Mouse (Mus musculus) lung, postnatal 14 days (tissue): ENCODE measurements around the gene Rnasel.

Source experiments
- DNase-seq: peaks from one replicate; pipeline ENCODE4 v3.0.0; 2021

The Rnasel gene

GRCm38 (mm10) chr1:153769998-153770775 lies 21.0 kb downstream of the Rnasel start:
- no peak for DNase-seq

DNA sequence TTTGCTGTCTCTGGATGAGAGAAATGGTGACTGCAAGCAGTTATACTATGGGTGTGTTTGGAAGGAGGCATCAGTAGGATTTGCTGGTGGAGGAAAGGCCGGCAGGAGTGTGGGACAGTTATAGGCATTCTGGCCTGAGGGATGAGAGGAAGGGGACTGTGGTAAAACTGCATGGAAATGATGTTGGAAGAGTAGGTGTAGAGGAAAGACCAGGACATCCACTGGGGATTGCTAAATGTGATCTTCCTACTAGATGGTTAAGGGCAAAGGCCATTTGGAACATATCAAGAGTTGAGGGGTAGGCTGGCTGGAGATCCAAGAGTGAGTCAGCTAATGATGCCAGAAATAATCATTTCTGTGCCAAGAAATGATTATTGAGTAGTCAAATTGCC lies 21.5 kb downstream of the Rnasel start:
- DNase-seq, result no peak

DNA sequence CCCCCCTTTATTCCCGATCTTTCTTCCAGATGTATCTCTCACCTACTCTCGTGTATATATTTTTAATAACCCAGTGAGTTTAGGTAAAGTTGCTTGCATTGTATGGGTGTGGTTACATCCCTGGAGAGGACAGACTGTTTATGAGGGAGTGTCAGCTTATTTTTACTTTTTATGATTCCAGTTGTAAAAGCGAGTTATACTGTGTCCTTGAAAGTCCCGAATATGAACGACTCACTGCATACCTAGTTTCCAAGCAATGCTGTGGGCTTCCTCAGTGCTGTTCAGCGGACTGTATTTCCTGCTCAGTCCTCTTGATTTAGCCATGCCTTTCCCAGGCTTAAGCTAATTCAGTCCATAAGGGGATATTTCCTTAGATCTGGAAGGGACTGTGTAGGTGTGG lies 25.9 kb downstream of the Rnasel start:
- DNase-seq, result no peak

DNA sequence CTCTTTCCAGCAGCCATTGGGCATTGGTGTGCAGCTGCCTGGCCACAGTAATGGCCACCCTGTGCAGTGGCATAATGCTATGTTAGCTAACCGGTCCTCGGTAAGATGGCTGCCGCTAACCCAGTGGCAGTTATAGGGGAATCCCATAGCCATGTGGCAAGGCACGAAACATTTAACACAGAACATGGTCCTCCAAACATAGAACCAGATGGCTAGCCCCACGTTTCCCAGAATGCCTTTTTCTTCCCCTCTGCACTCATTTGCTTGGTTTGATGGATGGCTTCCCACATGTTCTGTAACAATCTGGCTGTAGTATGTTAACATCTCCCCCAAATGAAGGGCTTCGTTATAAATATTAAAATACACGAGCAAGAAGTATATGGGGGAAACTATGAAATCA lies 27.0 kb downstream of the Rnasel start:
- DNase-seq, result no peak

DNA sequence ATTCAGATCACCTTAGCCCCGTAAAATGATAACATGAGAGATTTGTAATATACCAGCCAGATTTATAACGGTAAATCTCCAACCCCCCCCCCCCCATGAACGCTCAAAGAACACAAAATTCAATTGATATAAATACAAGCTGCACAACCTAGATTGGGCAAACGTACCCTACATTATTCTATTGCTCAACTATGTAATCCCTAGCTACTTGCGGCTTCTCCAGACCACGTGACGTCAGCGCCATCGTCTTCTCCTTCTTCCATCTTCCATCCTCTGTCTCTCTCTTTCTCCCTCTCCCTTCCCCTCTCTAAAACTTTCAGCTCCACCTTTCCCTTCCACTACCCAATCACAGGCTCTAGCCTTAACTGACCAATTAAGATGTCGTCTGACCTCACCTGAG lies 29.0 kb downstream of the Rnasel start:
- DNase-seq, result no peak

DNA sequence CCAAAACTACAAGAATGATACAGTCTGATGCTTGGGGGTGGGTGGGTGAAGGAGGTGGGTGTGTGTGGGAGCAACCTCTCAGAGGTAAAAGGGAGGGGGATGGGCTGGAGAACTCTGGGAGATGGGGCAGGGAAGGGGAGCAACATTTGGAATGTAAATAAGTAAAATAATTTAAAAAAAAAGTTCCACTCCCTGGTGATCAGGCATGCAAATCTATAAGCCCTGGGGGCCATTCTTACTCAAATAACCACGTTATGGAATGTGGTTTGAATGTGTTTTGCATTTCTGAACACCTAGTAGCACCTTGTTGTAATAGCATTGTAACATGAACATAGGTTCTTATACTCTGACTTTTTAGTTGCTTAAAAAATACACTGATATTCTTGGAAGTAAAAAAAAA lies 34.1 kb downstream of the Rnasel start:
- DNase-seq, result no peak

DNA sequence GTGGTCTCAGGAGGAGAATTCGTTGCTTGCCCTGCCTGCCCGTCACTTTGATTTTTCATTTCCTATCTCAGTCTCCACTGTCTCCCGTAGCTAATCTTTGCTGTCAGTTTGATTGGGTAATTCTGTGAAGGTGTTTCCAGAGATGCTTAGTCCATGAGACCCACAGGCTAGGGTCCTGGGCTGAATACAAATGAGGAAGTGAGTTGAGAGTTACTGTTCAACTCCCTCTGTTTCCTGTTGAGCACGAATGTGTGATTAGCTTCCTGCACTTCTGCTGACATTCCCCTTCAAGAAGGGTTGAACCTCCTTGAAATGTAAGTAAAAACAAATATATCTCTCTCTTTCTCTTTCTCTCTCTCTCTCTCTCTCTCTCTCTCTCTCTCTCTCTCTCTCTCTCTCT lies 36.4 kb downstream of the Rnasel start:
- no peak for DNase-seq

- no peak for DNase-seq
Observed at GRCm38 (mm10) chr1:153790708-153791107, 41.5 kb downstream of the Rnasel start.

- no peak for DNase-seq
Observed at GRCm38 (mm10) chr1:153794241-153794640, 45.0 kb downstream of the Rnasel start.

GRCm38 (mm10) chr1:153802691-153803090 lies 53.5 kb downstream of the Rnasel start:
- DNase-seq, result peak; percentile 29

DNA sequence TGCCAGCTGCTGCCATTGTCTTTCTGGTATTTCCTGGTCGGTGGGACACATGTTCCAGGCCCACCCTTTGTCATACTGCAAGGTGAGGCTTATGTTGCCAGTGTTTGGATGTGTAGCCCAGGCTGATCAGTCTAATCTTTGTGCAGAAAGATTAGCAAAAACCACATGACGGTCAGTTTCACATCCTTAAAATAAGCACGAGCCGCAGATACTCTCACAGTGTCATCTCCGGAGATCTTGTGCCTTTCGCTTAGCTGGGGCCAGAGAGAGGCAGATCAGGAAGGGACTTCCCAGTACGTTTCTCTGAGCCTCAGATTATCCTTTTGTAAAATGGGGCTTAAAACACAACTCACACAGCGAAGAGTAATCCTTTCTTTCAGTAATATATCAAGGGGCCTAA lies 54.3 kb downstream of the Rnasel start:
- peak; percentile 6 for DNase-seq

GRCm38 (mm10) chr1:153807390-153807993 lies 58.3 kb downstream of the Rnasel start:
- DNase-seq, result peak; percentile 80
